Mouse (Mus musculus) stomach, postnatal 0 days (tissue): Measurements from ENCODE around the gene Stk4.
A peak's percentile ranks its signal among the peaks of the same experiment; 100 is the strongest.

Experiments
- CTCF ChIP-seq: IDR thresholded peaks from 2 replicates; pipeline ENCODE4 v1.5.1; 2016; ENCODE audit warnings: antibody characterized with exemption, low read depth, mild to moderate bottlenecking, moderate library complexity
- EP300 ChIP-seq: optimal IDR thresholded peaks from 2 replicates; pipeline ENCODE3; 2016; ENCODE audit warnings: antibody characterized with exemption

GRCm38 (mm10) chr2:164180124-164180523, 110.0 kb downstream of the Stk4 start:
- TF ChIP-seq CTCF (peak; percentile 66), EP300 (no peak)
